28 mouse cellular contexts compared by ENCODE assay signal in genomic region chr17:51855261-51855660, GRCm38 (mm10). TPM values are rescaled to one million over a fixed set of nuclear protein-coding genes. Genes with fewer than 3 reads are reported as not detected.
DNase-seq lines count a peak whose midpoint lies in the region; ATAC-seq lines count a peak whose summit lies in the region.
"Had no signal": no experiment of that assay in that cellular context is flagged by ENCODE, and none has a peak within 500 bp of the region (broad histone marks: within the 10 kb centered on the region; RNA-seq: fewer than 3 reads in every experiment).

No protein-coding gene starts in this region.

- H3K27me3 ChIP-seq in intestine, embryonic 14.5 days (replicated peaks; ENCODE audit: control insufficient read depth, insufficient read depth, low read length), result no peaks in the 10 kb centered on the region
- H3K27me3 ChIP-seq in intestine, embryonic 16.5 days (replicated peaks; ENCODE audit: control insufficient read depth, insufficient read depth, low read length), result no peaks in the 10 kb centered on the region
- H3K27me3 ChIP-seq: embryonic facial prominence, embryonic 13.5 days; forebrain, embryonic 12.5 days; forebrain, embryonic 15.5 days; heart, embryonic 13.5 days; hindbrain, embryonic 15.5 days had no signal

- no peaks in the 10 kb centered on the region for H3K36me3 ChIP-seq in intestine, embryonic 14.5 days (ENCODE audit: control insufficient read depth, insufficient read depth, low read length)
- no peaks in the 10 kb centered on the region for H3K36me3 ChIP-seq in intestine, embryonic 16.5 days (ENCODE audit: control insufficient read depth, insufficient read depth, low read length)
- H3K36me3 ChIP-seq: embryonic facial prominence, embryonic 10.5 days; embryonic facial prominence, embryonic 13.5 days; forebrain, embryonic 12.5 days; forebrain, embryonic 15.5 days; heart, embryonic 10.5 days; heart, embryonic 13.5 days; hindbrain, embryonic 15.5 days had no signal

- no peak overlapping the region for H3K9ac ChIP-seq in intestine, embryonic 14.5 days (ENCODE audit: low read length)
- no peak overlapping the region for H3K9ac ChIP-seq in intestine, embryonic 16.5 days (ENCODE audit: low read depth, low read length)
- H3K9ac ChIP-seq: embryonic facial prominence, embryonic 13.5 days; forebrain, embryonic 12.5 days; forebrain, embryonic 15.5 days; heart, embryonic 13.5 days; hindbrain, embryonic 15.5 days had no signal

- no peak overlapping the region for H3K27ac ChIP-seq in intestine, embryonic 14.5 days (ENCODE audit: low read depth)
- no peak overlapping the region for H3K27ac ChIP-seq in intestine, embryonic 16.5 days (ENCODE audit: low read length)
- H3K27ac ChIP-seq: embryonic facial prominence, embryonic 10.5 days; embryonic facial prominence, embryonic 13.5 days; forebrain, embryonic 12.5 days; forebrain, embryonic 15.5 days; heart, adult 2 months; heart, embryonic 10.5 days; heart, embryonic 13.5 days; hindbrain, embryonic 15.5 days had no signal

- H3K4me1 ChIP-seq in intestine, embryonic 14.5 days (replicated peaks; ENCODE audit: control insufficient read depth, insufficient read depth, low read length), result no peaks in the 10 kb centered on the region
- H3K4me1 ChIP-seq in intestine, embryonic 16.5 days (ENCODE audit: control insufficient read depth, insufficient read depth, low read length), result no peaks in the 10 kb centered on the region
- H3K4me1 ChIP-seq: embryonic facial prominence, embryonic 10.5 days; embryonic facial prominence, embryonic 13.5 days; forebrain, embryonic 12.5 days; forebrain, embryonic 15.5 days; heart, embryonic 10.5 days; heart, embryonic 13.5 days; hindbrain, embryonic 15.5 days had no signal

- WGBS in intestine, embryonic 14.5 days, result 81% methylated on average over 3 of the region's 3 CpGs
- WGBS in intestine, embryonic 16.5 days, result 74% methylated on average over 3 of the region's 3 CpGs

- no peaks in the 10 kb centered on the region for H3K9me3 ChIP-seq in intestine, embryonic 14.5 days (ENCODE audit: control insufficient read depth, low read length)
- no peaks in the 10 kb centered on the region for H3K9me3 ChIP-seq in intestine, embryonic 16.5 days (ENCODE audit: control insufficient read depth, low read length)
- H3K9me3 ChIP-seq: embryonic facial prominence, embryonic 10.5 days; embryonic facial prominence, embryonic 13.5 days; forebrain, embryonic 12.5 days; forebrain, embryonic 15.5 days; heart, embryonic 10.5 days; heart, embryonic 13.5 days; hindbrain, embryonic 15.5 days had no signal

- ATAC-seq in intestine, embryonic 14.5 days (replicated peaks; ENCODE audit: low FRiP score, low TSS enrichment, low read depth), result no peak
- ATAC-seq in intestine, embryonic 16.5 days, result no peak
- peak; percentile 59 for ATAC-seq in inflammation-experienced regulatory T-cells, adult 6 months
- ATAC-seq in frontal cortex, adult (ENCODE audit: low TSS enrichment), result no peak
- ATAC-seq: forebrain, embryonic 15.5 days had no signal

- H3K4me3 ChIP-seq in intestine, embryonic 14.5 days (ENCODE audit: low read depth, low read length), result no peak overlapping the region
- H3K4me3 ChIP-seq in intestine, embryonic 16.5 days (ENCODE audit: low read length), result no peak overlapping the region
- H3K4me3 ChIP-seq: embryonic facial prominence, embryonic 10.5 days; embryonic facial prominence, embryonic 13.5 days; erythroblast, embryonic 14.5 days; forebrain, embryonic 12.5 days; forebrain, embryonic 15.5 days; heart, adult 2 months; heart, embryonic 10.5 days; heart, embryonic 13.5 days; hindbrain, embryonic 15.5 days had no signal

- no peak overlapping the region for H3K4me2 ChIP-seq in intestine, embryonic 14.5 days (ENCODE audit: low read length)
- H3K4me2 ChIP-seq in intestine, embryonic 16.5 days (ENCODE audit: low read depth, low read length), result no peak overlapping the region
- H3K4me2 ChIP-seq: embryonic facial prominence, embryonic 13.5 days; forebrain, embryonic 12.5 days; forebrain, embryonic 15.5 days; heart, embryonic 13.5 days; hindbrain, embryonic 15.5 days had no signal

- peak; percentile 9 for DNase-seq in intestine, embryonic 14.5 days (ENCODE audit: low spot score)
- DNase-seq in CD4-positive helper T cell, adult 2 months (ENCODE audit: low read depth, low spot score), result peak; percentile 42
- peak; percentile 62 for DNase-seq in T-cell, adult 2 months (ENCODE audit: low spot score)
- no peak for DNase-seq in thymus, postnatal 4 days
- DNase-seq in cerebellum, postnatal 14 days, result no peak
- DNase-seq: adrenal gland, adult 2 months; adrenal gland, postnatal 14 days; cerebellum, adult 11 months; cerebellum, adult 2 months; cerebellum, adult 9-11 months; cerebellum, postnatal 36 days; embryo, embryonic 11 days; gastrocnemius, postnatal 10 days; gastrocnemius, postnatal 36 days; heart, adult 2 months; heart, postnatal 14 days; heart, postnatal 4 days had no signal

RNA-seq across cellular contexts. Expression of gene Satb1, which starts 22.2 kb away (rescaled TPM):
- 8.7 and 10.1 TPM in 2 replicates for polyA plus RNA-seq in intestine, embryonic 14.5 days (2014; fragmentation: Nextera tagmentation; extraction: Ambion mirVana)
- 2.6 and 3.3 TPM in 2 replicates for polyA plus RNA-seq in intestine, embryonic 16.5 days (2015; fragmentation: Nextera tagmentation; extraction: Ambion mirVana)
- polyA plus RNA-seq in inflammation-experienced regulatory T-cells, adult 6 months (2017; shearing (Covaris generic)), result 10 to 100 TPM; 17.0 to 63.3 (median 36.8) TPM

Comparison
In these comparisons a context has a peak if more than half of its experiments do, and no peak if none do; other contexts are left out.
1. DNase-seq: peak in intestine, embryonic 14.5 days (single experiment), CD4-positive helper T cell, adult 2 months (single experiment) and T-cell, adult 2 months (single experiment); none in thymus, postnatal 4 days (single experiment) and cerebellum, postnatal 14 days (0 of 2).